Mouse (Mus musculus) frontal cortex, adult 2 months (tissue): ENCODE measurements around the gene Wfdc5. TPM values are rescaled to one million over a fixed set of nuclear protein-coding genes. Genes with fewer than 3 reads are reported as not detected.

ENCODE experiments used
- DNase-seq, 2 experiments: peaks; one replicate each; pipeline ENCODE4 v3.0.0; 2022; ENCODE audit warnings: low spot score in 1 of 2; ENCODE audit errors: extremely low spot score in 1 of 2
- polyA plus RNA-seq: library from polyadenylated mRNA; depleted of rRNA; stranded (reverse); fragments of >200 nt; gene quantifications from 2 replicates; pipeline ENCODE4 v1.2.3, GENCODE M21; 2012; rRNA removed

The Wfdc5 gene
- polyA plus RNA-seq, 1 experiment, result not detected

GRCm38 (mm10) chr2:164134563-164134962 lies 48.0 kb downstream of the Wfdc5 start:
- peak in 1 of 2 experiments; percentile 62 for DNase-seq

GRCm38 (mm10) chr2:164131586-164131985 lies 51.0 kb downstream of the Wfdc5 start:
- DNase-seq, result no peak

GRCm38 (mm10) chr2:164128576-164129411 lies 53.7 kb downstream of the Wfdc5 start:
- no peak for DNase-seq

GRCm38 (mm10) chr2:164127297-164127696 lies 55.2 kb downstream of the Wfdc5 start:
- no peak for DNase-seq

- peak; percentile 69 to 87 for DNase-seq
These were observed 56.0 kb downstream of the Wfdc5 start for GRCm38 (mm10) chr2:164126533-164126955.

Other genes starting within 250 kb of the Wfdc5 start
- 291 and 293 TPM in 2 replicates for gene Ywhab, start 187.8 kb downstream of the Wfdc5 start, polyA plus RNA-seq
- gene Pabpc1l, start 157.3 kb downstream of the Wfdc5 start, polyA plus RNA-seq, result 1.0 and 2.1 TPM in 2 replicates
- 19.8 and 21.3 TPM in 2 replicates for gene Stk4, start 112.4 kb downstream of the Wfdc5 start, polyA plus RNA-seq
- 82.4 and 90.4 TPM in 2 replicates for gene Tomm34, start 111.6 kb downstream of the Wfdc5 start, polyA plus RNA-seq
- gene Kcns1, start 11.6 kb downstream of the Wfdc5 start, polyA plus RNA-seq, result 4.9 and 7.1 TPM in 2 replicates
- not detected in 2 replicates for gene Wfdc12, start 7.9 kb upstream of the Wfdc5 start, polyA plus RNA-seq
- not detected in 2 replicates for gene Wfdc15a, start 17.4 kb upstream of the Wfdc5 start, polyA plus RNA-seq
- gene Wfdc15b, start 38.9 kb upstream of the Wfdc5 start, polyA plus RNA-seq, result 0.38 TPM in 1 of 2 replicates, not detected in the other
- gene Svs2, start 55.7 kb upstream of the Wfdc5 start, polyA plus RNA-seq, result not detected in 2 replicates
- gene Svs3b, start 73.9 kb upstream of the Wfdc5 start, polyA plus RNA-seq, result not detected in 2 replicates
- gene Svs4, start 95.7 kb upstream of the Wfdc5 start, polyA plus RNA-seq, result not detected in 2 replicates
- not detected in 2 replicates for gene Svs3a, start 106.5 kb upstream of the Wfdc5 start, polyA plus RNA-seq
- gene Svs6, start 134.0 kb upstream of the Wfdc5 start, polyA plus RNA-seq, result not detected in 2 replicates
- gene Svs5, start 150.0 kb upstream of the Wfdc5 start, polyA plus RNA-seq, result not detected in 2 replicates
- 0.67 and 0.68 TPM in 2 replicates for gene Slpi, start 206.4 kb upstream of the Wfdc5 start, polyA plus RNA-seq
- gene Rbpjl, start 220.4 kb upstream of the Wfdc5 start, polyA plus RNA-seq, result 1.7 and 1.8 TPM in 2 replicates
- 25.8 and 25.9 TPM in 2 replicates for gene Matn4, start 222.4 kb upstream of the Wfdc5 start, polyA plus RNA-seq